Comparison of ENCODE assay signal across 17 mouse cellular contexts in genomic region chr8:102471352-102471751, GRCm38 (mm10).
"Had no signal": no experiment of that assay in that cellular context is flagged by ENCODE, and none has a peak within 500 bp of the region (broad histone marks: within the 10 kb centered on the region; RNA-seq: fewer than 3 reads in every experiment).

No protein-coding gene starts in this region.

- H3K9ac ChIP-seq: neural tube, embryonic 12.5 days; neural tube, embryonic 13.5 days; neural tube, embryonic 15.5 days; stomach, embryonic 15.5 days had no signal

- DNase-seq: retina, postnatal 1 day; right cerebral cortex, adult 18-20 months; right cerebral cortex, postnatal 14 days; right cerebral cortex, postnatal 25 days; right cerebral cortex, postnatal 4 days; spleen, adult 18-20 months; thymus, adult 18-20 months; thymus, adult 2 months; thymus, postnatal 14 days; thymus, postnatal 25 days; thymus, postnatal 36 days; thymus, postnatal 4 days had no signal

- H3K27me3 ChIP-seq: neural tube, embryonic 12.5 days; neural tube, embryonic 13.5 days; neural tube, embryonic 15.5 days; stomach, embryonic 15.5 days had no signal

- H3K4me3 ChIP-seq: neural tube, embryonic 12.5 days; neural tube, embryonic 13.5 days; neural tube, embryonic 15.5 days; stomach, embryonic 15.5 days had no signal

- H3K9me3 ChIP-seq: neural tube, embryonic 12.5 days; neural tube, embryonic 13.5 days; neural tube, embryonic 15.5 days; stomach, embryonic 15.5 days had no signal

- H3K4me1 ChIP-seq: neural tube, embryonic 12.5 days; neural tube, embryonic 13.5 days; neural tube, embryonic 15.5 days; stomach, embryonic 15.5 days had no signal

- H3K36me3 ChIP-seq: neural tube, embryonic 12.5 days; neural tube, embryonic 13.5 days; neural tube, embryonic 15.5 days; stomach, embryonic 15.5 days had no signal

- H3K4me2 ChIP-seq: neural tube, embryonic 12.5 days; neural tube, embryonic 13.5 days; neural tube, embryonic 15.5 days; stomach, embryonic 15.5 days had no signal

- H3K27ac ChIP-seq: neural tube, embryonic 12.5 days; neural tube, embryonic 13.5 days; neural tube, embryonic 15.5 days; stomach, embryonic 15.5 days; stomach, postnatal 0 days had no signal
